Mouse (Mus musculus) myocyte (in vitro differentiated cells): Measurements from ENCODE around the gene Zdhhc19.

Experiments
- CEBPB ChIP-seq: IDR thresholded peaks from 2 replicates; pipeline ENCODE4 v1.6.1; 2011; ENCODE audit warnings: mild to moderate bottlenecking, moderate library complexity; ENCODE audit not compliant: poor library complexity, insufficient read depth, severe bottlenecking
- MAX ChIP-seq: IDR thresholded peaks from one replicate; pipeline ENCODE4 v1.6.1; 2011; ENCODE audit warnings: low read depth, mild to moderate bottlenecking, control low read depth
- MYOD1 ChIP-seq, 3 experiments: IDR thresholded peaks; one replicate each; pipeline ENCODE4 v1.6.1; 2011; ENCODE audit warnings: control low read depth in 2 of 3, low read depth in 2 of 3, mild to moderate bottlenecking in 2 of 3, moderate library complexity in 1 of 3; ENCODE audit not compliant: insufficient read length in 2 of 3, control insufficient read depth in 1 of 3
- MYOG ChIP-seq, 3 experiments: IDR thresholded peaks; one replicate each; pipeline ENCODE4 v1.6.1; 2011; ENCODE audit warnings: control low read depth in 2 of 3, low read depth in 2 of 3, mild to moderate bottlenecking in 2 of 3; ENCODE audit not compliant: insufficient read length in 2 of 3, control insufficient read depth in 1 of 3, insufficient read depth in 1 of 3
- POLR2A ChIP-seq: IDR thresholded peaks from one replicate; pipeline ENCODE4 v1.6.1; 2011; ENCODE audit warnings: low read depth, mild to moderate bottlenecking, control low read depth, moderate library complexity; ENCODE audit not compliant: insufficient read length
- REST ChIP-seq: IDR thresholded peaks from one replicate; pipeline ENCODE4 v1.6.1; 2011; ENCODE audit warnings: mild to moderate bottlenecking, control low read depth, moderate library complexity; ENCODE audit not compliant: insufficient read depth, insufficient read length
- USF1 ChIP-seq: IDR thresholded peaks from one replicate; pipeline ENCODE4 v1.6.1; 2011; ENCODE audit warnings: low read depth, mild to moderate bottlenecking, control low read depth, moderate library complexity

- no peak for TF ChIP-seq POLR2A
- TF ChIP-seq CEBPB = no peak
- no peak for TF ChIP-seq USF1
- no peak for TF ChIP-seq MYOG (IDR thresholded peaks at IDR 0.05; ENCODE audit: control insufficient read depth in 1 of 3, insufficient read depth in 1 of 3, insufficient read length in 2 of 3, low read depth in 2 of 3)
- no peak for TF ChIP-seq REST
- no peak for TF ChIP-seq MAX
- no peak for TF ChIP-seq MYOD1 (IDR thresholded peaks at IDR 0.05; ENCODE audit: control insufficient read depth in 1 of 3, insufficient read length in 2 of 3, low read depth in 2 of 3)
These were observed 42.0 kb downstream of the Zdhhc19 start for GRCm38 (mm10) chr16:32537867-32538660.
